16 mouse cellular contexts compared by ENCODE assay signal in the genomic region with DNA sequence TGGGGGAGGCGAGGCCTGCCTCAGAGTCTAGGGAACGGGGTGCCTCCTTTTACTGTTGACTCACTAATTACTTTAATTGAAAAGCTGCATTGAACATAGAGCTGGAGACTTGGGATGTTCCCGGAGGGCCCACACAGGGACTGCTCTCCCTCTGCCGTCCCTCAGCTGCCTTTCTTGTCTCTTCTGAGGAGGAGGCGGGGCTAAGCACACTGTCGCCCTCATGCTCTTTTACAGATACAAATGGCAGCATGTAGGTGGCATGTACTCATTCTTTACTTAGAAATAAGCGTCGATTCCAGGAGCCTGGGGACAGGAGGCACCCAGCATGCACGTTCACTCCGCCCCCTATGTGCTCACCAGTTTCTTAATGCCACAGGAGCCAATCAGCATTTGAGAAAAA. TPM values are rescaled to one million over a fixed set of nuclear protein-coding genes. Genes with fewer than 3 reads are reported as not detected.
DNase-seq lines count a peak whose midpoint lies in the region; ATAC-seq lines count a peak whose summit lies in the region.
"Had no signal": no experiment of that assay in that cellular context is flagged by ENCODE, and none has a peak within 500 bp of the region (broad histone marks: within the 10 kb centered on the region; RNA-seq: fewer than 3 reads in every experiment).

No protein-coding gene starts in this region.

- DNase-seq in embryonic facial prominence, embryonic 14.5 days (ENCODE audit: low spot score), result no peak
- no peak for DNase-seq in embryonic facial prominence, embryonic 10.5 days (ENCODE audit: low spot score)
- DNase-seq in layer of hippocampus, adult 18-20 months (ENCODE audit: low spot score in 2 of 2), result peak; percentile 36 to 69
- no peak for DNase-seq in layer of hippocampus, adult 8-10 months (ENCODE audit: low spot score in 2 of 2)
- DNase-seq in kidney, adult 11 months, result no peak
- DNase-seq: cerebellum, adult 18-20 months; kidney, adult 18-20 months; kidney, postnatal 14 days; lung, embryonic 14.5 days; thymus, adult 2 months had no signal

- no peak overlapping the region for H3K4me3 ChIP-seq in embryonic facial prominence, embryonic 14.5 days (ENCODE audit: low read depth, low read length)
- no peak overlapping the region for H3K4me3 ChIP-seq in embryonic facial prominence, embryonic 10.5 days
- no peak overlapping the region for H3K4me3 ChIP-seq in neural tube, embryonic 13.5 days
- H3K4me3 ChIP-seq in neural tube, embryonic 15.5 days (replicated peaks), result no peak overlapping the region
- no peak overlapping the region for H3K4me3 ChIP-seq in forebrain, embryonic 15.5 days
- H3K4me3 ChIP-seq: embryonic facial prominence, embryonic 15.5 days had no signal

- no peaks in the 10 kb centered on the region for H3K27me3 ChIP-seq in embryonic facial prominence, embryonic 14.5 days (replicated peaks; ENCODE audit: control insufficient read depth, insufficient read depth, low read length)
- H3K27me3 ChIP-seq in embryonic facial prominence, embryonic 10.5 days (replicated peaks; ENCODE audit: low read depth, poor library complexity, severe bottlenecking), result no peaks in the 10 kb centered on the region
- no peaks in the 10 kb centered on the region for H3K27me3 ChIP-seq in neural tube, embryonic 13.5 days
- H3K27me3 ChIP-seq in neural tube, embryonic 15.5 days (replicated peaks), result no peaks in the 10 kb centered on the region; the same call in 1 of the 2 replicates
- H3K27me3 ChIP-seq in forebrain, embryonic 15.5 days, result no peaks in the 10 kb centered on the region
- H3K27me3 ChIP-seq: embryonic facial prominence, embryonic 15.5 days; Patski had no signal

- no peak overlapping the region for H3K27ac ChIP-seq in embryonic facial prominence, embryonic 14.5 days (replicated peaks; ENCODE audit: low read depth, low read length)
- no peak overlapping the region for H3K27ac ChIP-seq in embryonic facial prominence, embryonic 10.5 days (replicated peaks)
- H3K27ac ChIP-seq in neural tube, embryonic 13.5 days (replicated peaks), result peak overlapping the region; percentile 43; the same call in 1 of the 2 replicates
- no peak overlapping the region for H3K27ac ChIP-seq in neural tube, embryonic 15.5 days (replicated peaks)
- H3K27ac ChIP-seq in forebrain, embryonic 15.5 days (replicated peaks), result no peak overlapping the region
- H3K27ac ChIP-seq: embryonic facial prominence, embryonic 15.5 days had no signal

- WGBS in embryonic facial prominence, embryonic 14.5 days, result 52% methylated on average over 10 of the region's 10 CpGs
- WGBS in embryonic facial prominence, embryonic 10.5 days, result 39% methylated on average over 10 of the region's 10 CpGs
- WGBS in neural tube, embryonic 13.5 days, result 23% methylated on average over 10 of the region's 10 CpGs
- 24% methylated on average over 10 of the region's 10 CpGs for WGBS in neural tube, embryonic 15.5 days
- 14% methylated on average over 10 of the region's 10 CpGs for WGBS in forebrain, embryonic 15.5 days

- ATAC-seq in embryonic facial prominence, embryonic 14.5 days (ENCODE audit: low read depth), result 0 out of 2 replicates have a peak, but pooled peaks have one; percentile 34
- ATAC-seq in neural tube, embryonic 13.5 days (ENCODE audit: low read depth), result peak; percentile 23; the same call in 1 of the 2 replicates
- no peak for ATAC-seq in neural tube, embryonic 15.5 days (ENCODE audit: low FRiP score)
- no peak for ATAC-seq in forebrain, embryonic 15.5 days (replicated peaks)
- ATAC-seq: Patski had no signal

- no peak overlapping the region for H3K4me2 ChIP-seq in embryonic facial prominence, embryonic 14.5 days (ENCODE audit: low read depth, low read length)
- H3K4me2 ChIP-seq in neural tube, embryonic 13.5 days, result no peak overlapping the region
- no peak overlapping the region for H3K4me2 ChIP-seq in neural tube, embryonic 15.5 days
- 0 out of 2 replicates have a peak overlapping the region, but pooled peaks have one; percentile 12 for H3K4me2 ChIP-seq in forebrain, embryonic 15.5 days (replicated peaks)
- H3K4me2 ChIP-seq: embryonic facial prominence, embryonic 15.5 days; liver, embryonic 11.5 days; lung, embryonic 14.5 days had no signal

- H3K9me3 ChIP-seq in embryonic facial prominence, embryonic 14.5 days (ENCODE audit: control insufficient read depth, low read length), result no peaks in the 10 kb centered on the region
- H3K9me3 ChIP-seq in embryonic facial prominence, embryonic 10.5 days, result no peaks in the 10 kb centered on the region
- H3K9me3 ChIP-seq in neural tube, embryonic 13.5 days, result no peaks in the 10 kb centered on the region
- H3K9me3 ChIP-seq in neural tube, embryonic 15.5 days (replicated peaks), result no peaks in the 10 kb centered on the region
- no peaks in the 10 kb centered on the region for H3K9me3 ChIP-seq in forebrain, embryonic 15.5 days
- H3K9me3 ChIP-seq: embryonic facial prominence, embryonic 15.5 days had no signal

- H3K4me1 ChIP-seq in embryonic facial prominence, embryonic 14.5 days (ENCODE audit: control insufficient read depth, insufficient read depth, low read length), result no peaks in the 10 kb centered on the region
- peaks cover 14% of the 10 kb centered on the region; the same call in 1 of the 2 replicates for H3K4me1 ChIP-seq in embryonic facial prominence, embryonic 10.5 days
- H3K4me1 ChIP-seq in neural tube, embryonic 13.5 days (replicated peaks), result peaks cover 30% of the 10 kb centered on the region
- H3K4me1 ChIP-seq in neural tube, embryonic 15.5 days, result peaks cover 14% of the 10 kb centered on the region
- H3K4me1 ChIP-seq in forebrain, embryonic 15.5 days, result peaks cover 32% of the 10 kb centered on the region

- H3K9ac ChIP-seq in embryonic facial prominence, embryonic 14.5 days (ENCODE audit: low read depth, low read length), result no peak overlapping the region
- H3K9ac ChIP-seq in neural tube, embryonic 13.5 days, result no peak overlapping the region
- H3K9ac ChIP-seq in neural tube, embryonic 15.5 days (replicated peaks), result no peak overlapping the region
- H3K9ac ChIP-seq in forebrain, embryonic 15.5 days (replicated peaks), result no peak overlapping the region
- H3K9ac ChIP-seq: embryonic facial prominence, embryonic 15.5 days; lung, embryonic 14.5 days had no signal

- H3K36me3 ChIP-seq in embryonic facial prominence, embryonic 14.5 days (ENCODE audit: control insufficient read depth, insufficient read depth, low read length), result no peaks in the 10 kb centered on the region
- no peaks in the 10 kb centered on the region for H3K36me3 ChIP-seq in embryonic facial prominence, embryonic 10.5 days (replicated peaks)
- no peaks in the 10 kb centered on the region for H3K36me3 ChIP-seq in neural tube, embryonic 13.5 days
- H3K36me3 ChIP-seq in neural tube, embryonic 15.5 days, result no peaks in the 10 kb centered on the region
- no peaks in the 10 kb centered on the region for H3K36me3 ChIP-seq in forebrain, embryonic 15.5 days

RNA-seq across cellular contexts. Expression of a gene that starts 39.2 kb away (rescaled TPM):
- polyA plus RNA-seq in embryonic facial prominence, embryonic 14.5 days (2014; fragmentation: Nextera tagmentation; extraction: Ambion mirVana), result 8.1 and 11.1 TPM in 2 replicates
- 11.2 and 11.9 TPM in 2 replicates for polyA plus RNA-seq in embryonic facial prominence, embryonic 10.5 days (2016; fragmentation: Nextera tagmentation; extraction: Ambion mirVana)
- 10 to 100 TPM; 34.7 to 35.9 TPM for total RNA-seq in layer of hippocampus, adult 18-20 months (2021)
- 10 to 100 TPM; 28.8 to 37.3 (median 34.8) TPM for total RNA-seq in layer of hippocampus, adult 8-10 months (2022)
- 10.8 and 12.4 TPM in 2 replicates for polyA plus RNA-seq in neural tube, embryonic 13.5 days (2015; fragmentation: Nextera tagmentation; extraction: Ambion mirVana)
- 11.0 and 14.1 TPM in 2 replicates for polyA plus RNA-seq in neural tube, embryonic 15.5 days (2015; fragmentation: Nextera tagmentation; extraction: Ambion mirVana)
- 12.9 and 13.1 TPM in 2 replicates for polyA plus RNA-seq in forebrain, embryonic 15.5 days (2015; fragmentation: Nextera tagmentation; extraction: Ambion mirVana)

Comparison
In these comparisons a context has a peak if more than half of its experiments do, and no peak if none do; other contexts are left out.
1. ATAC-seq: peak in embryonic facial prominence, embryonic 14.5 days (single experiment) and neural tube, embryonic 13.5 days (single experiment); none in neural tube, embryonic 15.5 days (single experiment) and forebrain, embryonic 15.5 days (single experiment).
2. DNase-seq: peak in layer of hippocampus, adult 18-20 months (2 of 2); none in embryonic facial prominence, embryonic 14.5 days (single experiment), embryonic facial prominence, embryonic 10.5 days (single experiment), layer of hippocampus, adult 8-10 months (0 of 2) and kidney, adult 11 months (single experiment).